Mouse (Mus musculus) spleen, adult 2 months (tissue): ENCODE results near the gene Cks1b.

Source experiments
- CTCF ChIP-seq: fragments of 200-500 bp; IDR thresholded peaks from 2 replicates; pipeline ENCODE4 v1.5.1; 2011; ENCODE audit warnings: mild to moderate bottlenecking, inconsistent platforms; ENCODE audit not compliant: insufficient read depth, insufficient read length, insufficient replicate concordance; ENCODE audit errors: extremely low read depth
- POLR2A ChIP-seq: fragments of 200-500 bp; IDR thresholded peaks from 2 replicates; pipeline ENCODE4 v1.6.1; 2011; ENCODE audit warnings: low read depth, low read length, inconsistent platforms

- no peak for TF ChIP-seq CTCF
- peak; percentile 46; the same call in 1 of the 2 replicates for TF ChIP-seq POLR2A
Measured at GRCm38 (mm10) chr3:89411490-89412393, 6.4 kb downstream of the Cks1b start, which contains the start of gene Flad1.
